Mouse (Mus musculus) adrenal gland, postnatal 36 days (tissue): ENCODE results near the gene Ddx39b. TPM values are rescaled to one million over a fixed set of nuclear protein-coding genes. Genes with fewer than 3 reads are reported as not detected.

Source experiments
- DNase-seq, 2 experiments: peaks; one replicate each; pipeline ENCODE4 v3.0.0; 2021; ENCODE audit warnings: mixed read lengths in 1 of 2
- total RNA-seq, 2 experiments: library from RNA; stranded (reverse); gene quantifications; 2 replicates each; pipeline ENCODE4 v1.2.3; 2021

Ddx39b gene
- total RNA-seq, 2 experiments from 2014 or later, result 199 to 225 TPM

- DNase-seq, result peak; percentile 76 to 80
Measured at GRCm38 (mm10) chr17:35242015-35242941, 732 bp downstream of the Ddx39b start.

GRCm38 (mm10) chr17:35243086-35243485, 1.5 kb downstream of the Ddx39b start:
- peak; percentile 48 to 53 for DNase-seq

- no peak for DNase-seq
Measured at GRCm38 (mm10) chr17:35244999-35245398, 3.5 kb downstream of the Ddx39b start.

GRCm38 (mm10) chr17:35245731-35246623, 4.4 kb downstream of the Ddx39b start:
- DNase-seq, result no peak

- DNase-seq, result no peak
Measured at GRCm38 (mm10) chr17:35247144-35247543, 5.6 kb downstream of the Ddx39b start.

- DNase-seq, result no peak
Measured at GRCm38 (mm10) chr17:35248986-35249385, 7.4 kb downstream of the Ddx39b start.

- no peak for DNase-seq
Measured at GRCm38 (mm10) chr17:35249451-35250197, 8.1 kb downstream of the Ddx39b start.

GRCm38 (mm10) chr17:35250348-35251120, 9.0 kb downstream of the Ddx39b start:
- no peak for DNase-seq

GRCm38 (mm10) chr17:35251162-35251719, 9.7 kb downstream of the Ddx39b start:
- no peak for DNase-seq

GRCm38 (mm10) chr17:35251981-35252380, 10.4 kb downstream of the Ddx39b start:
- no peak for DNase-seq

GRCm38 (mm10) chr17:35252619-35253292, 11.2 kb downstream of the Ddx39b start:
- no peak for DNase-seq

- no peak for DNase-seq
Measured at GRCm38 (mm10) chr17:35253293-35254093, 11.9 kb downstream of the Ddx39b start.

- peak; percentile 72 to 80 for DNase-seq
Measured at GRCm38 (mm10) chr17:35254241-35255098, 12.9 kb downstream of the Ddx39b start.

GRCm38 (mm10) chr17:35255301-35255700, 13.8 kb downstream of the Ddx39b start:
- DNase-seq, result no peak

- no peak for DNase-seq
Measured at GRCm38 (mm10) chr17:35255704-35256103, 14.2 kb downstream of the Ddx39b start.

GRCm38 (mm10) chr17:35257378-35257777, 15.8 kb downstream of the Ddx39b start:
- DNase-seq, result no peak

GRCm38 (mm10) chr17:35257824-35258491, 16.4 kb downstream of the Ddx39b start:
- DNase-seq, result peak; percentile 94
